Mouse (Mus musculus): ENCODE measurements at regions not wholly inside any gene's neighbourhood (a gene's known extent, or its start where the extent isn't known, plus 50 kb on each side); places are given as distances from the start of the nearest gene placed in this dataset.

DNA sequence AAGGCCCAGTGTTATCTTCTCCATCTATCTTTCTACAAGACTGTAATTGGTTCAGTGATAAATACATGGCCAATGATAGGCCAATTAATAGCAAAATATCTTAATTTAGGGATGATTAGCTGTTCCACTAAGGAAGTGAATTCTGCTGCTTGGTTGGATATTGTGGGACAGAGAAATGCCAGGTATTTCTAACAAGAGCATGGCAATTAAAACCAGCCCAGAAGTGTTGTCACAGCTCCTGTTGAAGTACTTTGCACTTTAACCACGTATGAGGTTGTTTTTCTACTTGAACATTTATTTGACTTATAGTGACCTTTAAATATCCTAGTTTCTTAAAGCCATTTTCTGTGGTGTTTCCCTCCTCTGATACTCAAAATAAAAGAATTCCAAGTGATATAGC is 65.7 kb upstream of the Acsl4 start:
- no peak for TF ChIP-seq CTCF (conservative IDR thresholded peaks at IDR 0.05)
- no peak overlapping the region for H3K27ac ChIP-seq
- no peak overlapping the region for H3K4me3 ChIP-seq
- no peak for DNase-seq (ENCODE audit: low spot score in 2 of 2)

DNA sequence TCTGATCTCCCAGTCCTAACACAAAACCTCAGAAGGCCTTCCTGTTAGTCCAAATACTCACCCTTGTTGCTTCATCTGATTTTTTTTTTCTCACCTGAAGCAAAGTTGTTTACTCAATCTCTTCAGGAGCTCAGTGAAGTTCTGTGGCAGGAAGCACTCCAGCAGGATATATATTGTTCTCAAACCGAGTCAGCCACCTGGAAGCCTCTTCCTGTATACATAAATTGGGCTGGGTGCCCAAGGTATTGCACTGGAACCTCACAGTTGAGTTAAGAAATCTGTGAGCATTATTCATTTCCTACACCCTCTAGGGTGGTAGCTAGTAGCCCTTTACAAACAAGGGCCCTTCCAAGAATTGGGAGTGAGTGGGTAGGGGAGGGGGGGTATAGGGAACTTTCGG is 73.8 kb upstream of the Acsl4 start:
- Histone ChIP-seq H3K4me3 (no peak overlapping the region), H3K27ac (no peak overlapping the region)
- no peak for TF ChIP-seq CTCF (conservative IDR thresholded peaks at IDR 0.05)
- DNase-seq (ENCODE audit: low spot score in 2 of 2): no peak

DNA sequence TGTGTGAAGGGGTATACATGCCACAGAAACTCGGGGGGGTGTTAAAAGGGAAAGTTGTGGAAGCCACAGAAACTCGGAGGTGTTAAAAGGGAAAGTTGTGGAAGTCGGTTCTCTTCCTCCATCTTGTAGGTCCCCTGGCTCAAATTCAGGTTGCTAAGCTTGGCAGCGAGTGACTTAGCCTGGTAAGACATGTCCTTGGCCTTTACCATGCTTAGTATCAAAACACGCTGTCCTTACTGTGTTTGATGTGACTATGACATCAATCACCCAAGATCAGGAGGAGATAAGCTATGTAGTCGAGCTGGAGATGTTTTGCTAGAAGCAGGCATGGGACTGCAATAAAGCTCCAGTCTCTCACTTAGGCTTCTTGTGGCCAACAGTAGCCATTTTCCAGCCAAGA is 74.4 kb upstream of the Acsl4 start:
- no peak for DNase-seq (ENCODE audit: low spot score in 2 of 2)
- Histone ChIP-seq H3K4me3 (no peak overlapping the region), H3K27ac (no peak overlapping the region)
- no peak for TF ChIP-seq CTCF (conservative IDR thresholded peaks at IDR 0.05)

DNA sequence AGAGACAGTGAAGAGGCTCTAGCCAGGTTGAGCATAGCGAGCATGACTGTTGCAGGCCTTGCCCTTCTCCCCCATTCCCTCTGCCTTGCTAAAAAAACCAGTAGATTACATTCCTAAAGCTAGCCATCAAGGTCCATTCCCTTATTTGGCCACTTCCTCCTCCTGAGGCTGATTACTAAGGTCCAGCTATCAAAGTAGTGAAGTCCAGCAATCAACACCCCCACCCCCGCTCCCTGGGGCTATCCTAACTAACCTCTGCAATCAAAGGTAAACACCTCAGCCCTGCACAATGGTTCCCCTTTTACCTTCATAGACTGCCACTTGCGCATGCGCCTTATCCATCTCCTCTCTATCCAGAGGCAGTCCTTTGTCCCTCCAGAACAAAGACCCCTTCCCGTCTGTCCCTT is 77.5 kb upstream of the Acsl4 start:
- TF ChIP-seq CTCF (conservative IDR thresholded peaks at IDR 0.05): no peak
- no peak overlapping the region for H3K4me3 ChIP-seq
- DNase-seq (ENCODE audit: low spot score in 2 of 2): no peak
- H3K27ac ChIP-seq: no peak overlapping the region

DNA sequence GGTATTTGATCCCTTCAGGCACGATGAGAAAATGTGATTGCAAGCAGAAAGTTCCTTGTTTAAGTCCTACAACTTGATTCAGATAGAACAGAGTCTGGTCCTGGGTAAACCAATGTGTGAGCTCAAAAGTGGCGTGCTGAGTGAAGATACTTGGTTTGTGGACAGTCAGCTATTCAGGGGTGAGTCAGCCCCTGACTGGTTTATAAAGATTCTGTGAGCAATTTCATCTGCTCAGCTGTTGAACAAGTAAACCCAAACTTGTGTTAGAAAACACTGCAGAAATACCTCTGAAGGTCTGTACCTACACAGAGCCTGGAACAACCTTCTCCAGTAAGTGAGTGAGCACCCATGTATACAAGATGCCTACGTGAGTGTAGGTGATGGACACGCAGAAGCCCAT is 78.1 kb upstream of the Acsl4 start:
- DNase-seq (ENCODE audit: low spot score in 2 of 2): no peak
- Histone ChIP-seq H3K4me3 (no peak overlapping the region), H3K27ac (no peak overlapping the region)
- no peak for TF ChIP-seq CTCF (conservative IDR thresholded peaks at IDR 0.05)

DNA sequence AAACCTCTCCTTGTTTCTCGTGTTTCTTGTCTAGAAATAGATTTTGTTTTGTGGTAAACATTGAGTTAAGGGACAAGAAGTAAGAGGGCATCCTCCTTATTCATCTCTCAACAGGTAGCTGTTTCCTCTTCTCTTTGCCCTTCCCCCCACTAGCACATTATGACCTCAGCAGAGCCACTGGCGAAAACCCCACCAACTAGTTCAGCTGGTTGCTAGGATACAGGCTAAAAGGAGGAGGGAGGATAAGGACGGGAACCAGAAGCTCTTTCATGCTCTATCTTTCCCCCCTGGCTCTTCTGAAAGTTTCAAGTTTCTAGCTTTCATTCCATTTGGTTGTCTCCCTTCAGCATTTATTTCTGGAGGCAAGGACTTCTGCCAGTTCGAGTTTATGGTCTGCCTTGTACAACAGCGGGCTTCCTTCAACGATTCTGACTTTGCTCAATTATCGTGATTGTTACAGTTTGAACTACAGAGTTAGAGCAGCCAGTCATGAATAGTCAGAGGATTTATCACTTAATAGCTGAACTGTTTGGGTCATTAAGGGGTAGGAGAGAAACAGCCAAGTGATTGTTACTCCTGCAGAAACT is 78.8 kb upstream of the Acsl4 start:
- Histone ChIP-seq H3K27ac (no peak overlapping the region), H3K4me3 (no peak overlapping the region)
- DNase-seq (ENCODE audit: low spot score in 2 of 2): no peak
- no peak for TF ChIP-seq CTCF (conservative IDR thresholded peaks at IDR 0.05)

DNA sequence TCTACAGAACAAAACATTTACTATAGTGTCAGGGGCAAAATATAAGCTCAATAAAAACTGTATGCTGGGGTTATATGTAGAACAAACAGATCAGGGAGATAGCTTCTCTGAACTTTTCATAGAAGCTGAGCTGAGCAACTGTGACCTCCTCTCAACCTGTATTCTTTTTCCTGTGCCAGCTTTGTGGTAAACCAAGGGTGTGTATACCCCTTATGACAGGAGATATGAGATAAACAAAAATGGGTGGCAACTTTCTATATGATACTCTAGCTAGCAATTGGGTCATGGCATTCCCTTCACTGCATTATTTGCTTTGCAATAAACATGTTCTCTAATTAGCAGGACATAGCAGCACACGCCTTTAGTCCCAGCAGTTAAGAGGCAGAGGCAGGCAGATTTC is 79.7 kb upstream of the Acsl4 start:
- Histone ChIP-seq H3K4me3 (no peak overlapping the region), H3K27ac (no peak overlapping the region)
- no peak for TF ChIP-seq CTCF (conservative IDR thresholded peaks at IDR 0.05)
- DNase-seq (ENCODE audit: low spot score in 2 of 2): no peak

DNA sequence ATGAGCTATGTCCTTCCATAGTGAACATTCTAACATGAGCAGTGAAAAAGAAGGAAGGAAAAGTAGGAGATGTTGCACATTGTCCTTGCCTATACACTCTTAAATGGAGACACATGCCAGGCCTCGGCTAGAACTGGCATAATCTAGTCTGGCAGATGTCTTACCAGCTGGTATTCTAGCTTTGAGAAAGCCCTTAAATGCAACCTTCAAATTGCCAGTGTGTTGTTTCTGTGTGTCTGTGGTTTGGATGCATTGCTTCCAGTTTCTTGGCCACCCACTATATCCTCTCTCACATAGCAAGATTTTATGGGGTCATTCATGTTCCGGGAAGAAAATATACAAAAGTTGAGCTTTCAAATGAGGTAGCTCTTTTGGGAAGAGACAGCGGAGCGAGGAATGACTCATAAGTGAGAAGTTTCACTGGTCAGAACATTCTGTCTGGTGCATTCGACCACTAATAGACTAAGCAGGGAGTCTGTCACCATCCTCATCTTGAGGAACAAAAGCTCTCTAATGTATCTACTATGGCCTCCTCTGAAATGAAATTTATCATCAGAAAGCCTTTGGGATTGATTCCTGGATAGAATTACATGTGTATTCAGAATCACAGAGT is 91.0 kb upstream of the Acsl4 start:
- DNase-seq (ENCODE audit: low spot score in 2 of 2): peak; percentile 4 to 9
- Histone ChIP-seq H3K27ac (no peak overlapping the region), H3K4me3 (no peak overlapping the region)
- TF ChIP-seq CTCF (conservative IDR thresholded peaks at IDR 0.05): no peak

DNA sequence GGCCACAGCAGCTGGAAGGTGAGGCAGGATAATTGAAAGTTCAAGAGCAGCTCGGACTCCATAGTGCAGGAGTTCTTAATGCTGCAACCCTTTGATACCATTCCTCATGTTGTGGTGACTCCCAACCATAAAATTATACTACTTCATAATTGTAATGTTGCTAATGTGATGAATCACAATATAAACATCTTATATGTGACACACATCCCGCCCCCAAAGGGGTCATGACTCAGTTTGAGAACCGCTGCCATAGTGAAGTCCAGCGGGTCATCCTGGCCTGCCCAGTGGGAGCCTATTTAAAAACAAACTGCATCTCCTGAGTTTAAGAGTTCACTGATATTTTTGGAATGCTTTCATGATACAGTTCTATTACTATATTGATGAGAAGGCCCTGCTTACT is 97.7 kb upstream of the Acsl4 start:
- no peak for DNase-seq (ENCODE audit: low spot score in 2 of 2)
- H3K4me3 ChIP-seq: no peak overlapping the region
- H3K27ac ChIP-seq: no peak overlapping the region
- no peak for TF ChIP-seq CTCF (conservative IDR thresholded peaks at IDR 0.05)

DNA sequence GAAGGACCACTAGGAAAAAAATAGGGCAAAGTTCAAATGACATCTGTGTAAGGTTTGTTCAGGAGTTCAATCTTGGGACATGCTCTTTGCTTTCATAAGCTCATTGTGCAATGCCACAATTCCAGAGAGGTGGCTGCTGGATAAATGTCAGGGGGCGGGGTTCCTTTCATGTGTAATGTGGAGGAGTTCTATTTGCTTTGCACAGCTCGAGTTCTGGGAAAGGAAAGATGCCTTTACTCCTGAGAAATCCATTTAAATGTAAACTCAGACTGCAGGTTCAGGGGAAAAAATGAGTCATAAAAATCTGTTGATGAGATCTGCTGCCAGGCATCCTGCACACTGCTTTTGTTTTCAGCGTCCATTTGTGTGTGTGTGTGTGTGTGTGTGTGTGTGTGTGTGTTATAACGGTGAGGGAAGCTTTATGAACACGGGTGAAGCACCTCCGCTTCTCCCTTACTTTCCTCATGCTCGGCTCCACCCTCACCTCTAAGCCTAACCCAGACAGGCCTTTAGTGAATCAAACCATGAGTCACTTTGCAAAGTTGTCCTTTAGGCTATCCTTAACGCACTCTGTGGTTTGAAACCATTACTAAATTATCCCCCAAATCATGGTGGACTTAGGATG is 99.9 kb upstream of the Acsl4 start:
- Histone ChIP-seq H3K27ac (no peak overlapping the region), H3K4me3 (no peak overlapping the region)
- DNase-seq (ENCODE audit: low spot score in 2 of 2): peak in 1 of 2 experiments; percentile 10
- TF ChIP-seq CTCF (conservative IDR thresholded peaks at IDR 0.05): no peak

DNA sequence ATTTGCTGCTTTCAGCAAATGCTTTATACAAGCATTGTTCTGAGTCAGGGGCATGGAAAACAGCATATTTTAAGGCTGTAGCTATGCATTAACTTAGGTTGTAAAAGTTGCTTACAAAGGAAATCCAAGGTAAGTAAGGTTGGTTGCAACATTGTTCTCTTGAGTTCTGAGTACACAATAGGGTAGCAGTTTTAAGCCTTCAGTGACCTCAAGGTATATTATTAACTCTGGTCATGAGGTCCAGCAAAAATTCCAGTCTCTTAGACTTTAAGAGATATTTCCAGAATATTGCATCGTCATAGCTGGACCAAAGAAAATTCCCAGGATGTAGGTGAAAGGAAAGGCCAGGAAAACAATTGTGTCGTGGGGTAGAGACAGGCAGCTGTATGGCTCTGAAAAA is 110.8 kb upstream of the Acsl4 start:
- no peak overlapping the region for H3K27ac ChIP-seq
- TF ChIP-seq CTCF (conservative IDR thresholded peaks at IDR 0.05): no peak

DNA sequence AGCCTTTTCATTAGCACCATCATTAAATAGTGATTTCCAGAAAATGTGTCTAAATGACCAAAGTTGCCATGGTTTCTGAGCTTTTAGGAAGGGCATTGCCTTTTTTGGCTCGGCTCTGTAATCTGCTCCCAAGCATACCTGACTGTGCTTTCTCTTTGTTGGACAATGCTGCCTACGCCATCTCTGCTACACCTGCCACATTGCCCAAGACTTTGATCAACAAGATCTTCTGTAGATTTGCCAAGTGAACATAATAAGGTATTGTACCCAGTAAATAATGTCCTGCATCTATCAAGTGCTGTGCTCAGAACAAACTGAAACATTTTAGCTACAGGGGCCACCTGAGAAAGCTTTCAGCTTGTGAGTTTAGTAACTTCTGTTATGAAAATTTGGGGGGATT is 114.6 kb upstream of the Acsl4 start:
- Histone ChIP-seq H3K27ac (no peak overlapping the region), H3K4me3 (no peak overlapping the region)
- TF ChIP-seq CTCF (conservative IDR thresholded peaks at IDR 0.05): no peak
- DNase-seq (ENCODE audit: low spot score in 2 of 2): no peak

More for the DNA sequence above, 110.8 kb upstream of the Acsl4 start:
- DNase-seq (ENCODE audit: low spot score in 2 of 2): no peak
- H3K4me3 ChIP-seq: no peak overlapping the region

DNA sequence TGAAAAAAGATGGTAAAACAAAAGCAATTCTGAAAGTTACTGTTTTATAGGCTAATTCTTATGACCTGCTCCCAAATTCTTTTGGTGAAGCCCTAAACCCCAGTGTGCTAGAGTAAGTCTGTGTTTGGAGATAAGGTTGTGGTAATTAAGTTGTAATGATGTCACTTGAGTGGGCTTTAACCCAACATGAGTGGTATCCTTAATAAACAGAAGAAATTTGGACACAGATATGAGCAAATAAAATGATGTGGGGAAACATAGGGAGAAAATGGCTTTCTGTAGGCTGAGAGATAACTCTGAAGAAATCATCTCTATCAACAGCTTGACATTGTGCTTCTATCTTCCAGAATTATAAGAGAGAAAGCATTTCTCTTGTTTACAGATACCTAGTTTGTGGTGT is 117.1 kb upstream of the Acsl4 start:
- no peak for DNase-seq (ENCODE audit: low spot score in 2 of 2)
- no peak for TF ChIP-seq CTCF (conservative IDR thresholded peaks at IDR 0.05)
- Histone ChIP-seq H3K27ac (no peak overlapping the region), H3K4me3 (no peak overlapping the region)
